Mouse (Mus musculus) right cerebral cortex, postnatal 36 days (tissue): Measurements from ENCODE around the gene Nox3.

Source experiments
- DNase-seq, 2 experiments: peaks; one replicate each; pipeline ENCODE4 v3.0.0; 2022; ENCODE audit warnings: low spot score in 2 of 2, mixed read lengths in 1 of 2

The Nox3 gene

GRCm38 (mm10) chr17:3610307-3610754, 85.7 kb downstream of the Nox3 start:
- no peak for DNase-seq

- peak in 1 of 2 experiments; percentile 31 for DNase-seq
Observed at GRCm38 (mm10) chr17:3602954-3603672, 92.9 kb downstream of the Nox3 start.

- DNase-seq = no peak
Observed at GRCm38 (mm10) chr17:3598393-3598792, 97.7 kb downstream of the Nox3 start.

- no peak for DNase-seq
Observed at GRCm38 (mm10) chr17:3597866-3598265, 98.2 kb downstream of the Nox3 start.

- DNase-seq = no peak
Observed at GRCm38 (mm10) chr17:3597130-3597529, 98.9 kb downstream of the Nox3 start.
